Mouse (Mus musculus) forebrain, embryonic 13.5 days (tissue): ENCODE measurements at regions not wholly inside any gene's neighbourhood (a gene's known extent, or its start where the extent isn't known, plus 50 kb on each side); places are given as distances from the start of the nearest gene placed in this dataset.

Experiments
- ATAC-seq: fragments of 200-750 bp; cut with Nextera tagmentation; 2 replicates; pipeline ENCODE4 v1.8.0; 2017
- H3K27ac ChIP-seq: fragments of 300-500 bp; sonication (generic); 2 replicates; pipeline ENCODE4 v1.5.1; 2015; ENCODE audit warnings: inconsistent platforms, mild to moderate bottlenecking, moderate library complexity
- H3K27me3 ChIP-seq: fragments of 300-500 bp; sonication (generic); 2 replicates; pipeline ENCODE4 v1.6.1; 2015; ENCODE audit warnings: mild to moderate bottlenecking, inconsistent platforms
- H3K36me3 ChIP-seq: fragments of 300-500 bp; sonication (generic); 2 replicates; pipeline ENCODE4 v1.6.1; 2015; ENCODE audit warnings: mild to moderate bottlenecking, inconsistent platforms; ENCODE audit not compliant: poor library complexity, severe bottlenecking
- H3K4me1 ChIP-seq: fragments of 300-500 bp; sonication (generic); 2 replicates; pipeline ENCODE4 v1.6.1; 2015; ENCODE audit warnings: inconsistent platforms
- H3K4me2 ChIP-seq: fragments of 300-500 bp; sonication (generic); 2 replicates; pipeline ENCODE4 v1.6.1; 2015; ENCODE audit warnings: inconsistent platforms, mild to moderate bottlenecking, moderate library complexity
- H3K4me3 ChIP-seq: fragments of 300-500 bp; sonication (generic); 2 replicates; pipeline ENCODE4 v1.5.1; 2015; ENCODE audit warnings: mild to moderate bottlenecking, inconsistent platforms
- H3K9ac ChIP-seq: fragments of 300-500 bp; sonication (generic); 2 replicates; pipeline ENCODE4 v1.6.1; 2015; ENCODE audit warnings: mild to moderate bottlenecking, inconsistent platforms
- H3K9me3 ChIP-seq: fragments of 300-500 bp; sonication (generic); replicated peaks from 2 replicates; pipeline ENCODE4 v1.6.1; 2016; ENCODE audit warnings: inconsistent platforms
- WGBS: fragments of 180-500 bp; shearing (Covaris S2); methylation state at CpG from one replicate; pipeline ENCODE4 v1.1.7; 2015; 5-methylcytosine and 5-hydroxymethylcytosine counted together

DNA sequence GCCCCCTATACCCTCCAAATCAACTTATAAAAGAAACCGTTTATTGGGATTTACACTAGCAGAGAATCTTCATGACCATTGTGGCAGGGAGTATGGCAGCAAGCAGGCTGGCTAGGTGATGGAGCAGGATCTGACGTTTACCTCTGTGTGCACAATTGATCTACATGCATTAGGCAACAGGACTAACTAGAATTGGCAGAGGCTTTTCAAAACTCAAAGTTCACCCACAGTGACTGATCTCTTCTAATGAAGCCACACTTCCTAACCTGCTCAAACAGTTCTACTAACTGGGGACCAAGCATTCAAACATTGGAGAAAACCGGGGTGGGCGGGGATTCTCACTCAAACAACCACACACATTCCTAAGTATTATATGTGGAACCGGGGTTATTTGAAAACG is 1382.9 kb upstream of the Tenm2 start:
- 82% methylated on average over 6 of the region's 6 CpGs for WGBS
- H3K27me3 ChIP-seq, result no peaks in the 10 kb centered on the region
- H3K9me3 ChIP-seq, result no peaks in the 10 kb centered on the region
- H3K4me3 ChIP-seq, result no peak overlapping the region
- H3K36me3 ChIP-seq, result no peaks in the 10 kb centered on the region
- H3K9ac ChIP-seq, result no peak overlapping the region
- no peak for ATAC-seq
- no peak overlapping the region for H3K27ac ChIP-seq
- no peak overlapping the region for H3K4me2 ChIP-seq
- no peaks in the 10 kb centered on the region for H3K4me1 ChIP-seq

DNA sequence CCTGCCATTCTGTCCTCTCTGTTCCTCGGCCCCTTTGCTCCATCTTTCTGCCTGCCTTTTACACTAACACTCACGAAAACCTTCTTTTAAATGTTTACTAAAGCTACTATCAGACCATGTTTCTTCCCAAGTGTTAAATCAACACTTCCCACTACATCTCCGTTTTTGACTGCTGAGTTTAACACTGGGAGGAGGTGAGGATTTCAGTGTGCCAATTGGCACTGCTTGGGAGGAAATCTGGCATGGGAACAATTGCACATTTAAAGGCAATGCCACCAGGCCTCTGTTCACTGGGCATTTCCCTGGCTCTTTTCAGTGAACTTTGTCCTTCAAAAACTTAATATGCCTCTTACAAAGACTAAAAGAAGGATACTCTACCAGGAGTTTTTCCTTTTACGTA is 1365.2 kb upstream of the Tenm2 start:
- WGBS, result 65% methylated on average over 4 of the region's 4 CpGs
- H3K4me2 ChIP-seq, result no peak overlapping the region
- H3K27ac ChIP-seq, result no peak overlapping the region
- no peaks in the 10 kb centered on the region for H3K36me3 ChIP-seq
- no peaks in the 10 kb centered on the region for H3K4me1 ChIP-seq
- H3K27me3 ChIP-seq, result no peaks in the 10 kb centered on the region
- H3K9me3 ChIP-seq, result no peaks in the 10 kb centered on the region
- H3K4me3 ChIP-seq, result no peak overlapping the region
- peak; percentile 50; the same call in 1 of the 2 replicates for ATAC-seq
- H3K9ac ChIP-seq, result no peak overlapping the region

DNA sequence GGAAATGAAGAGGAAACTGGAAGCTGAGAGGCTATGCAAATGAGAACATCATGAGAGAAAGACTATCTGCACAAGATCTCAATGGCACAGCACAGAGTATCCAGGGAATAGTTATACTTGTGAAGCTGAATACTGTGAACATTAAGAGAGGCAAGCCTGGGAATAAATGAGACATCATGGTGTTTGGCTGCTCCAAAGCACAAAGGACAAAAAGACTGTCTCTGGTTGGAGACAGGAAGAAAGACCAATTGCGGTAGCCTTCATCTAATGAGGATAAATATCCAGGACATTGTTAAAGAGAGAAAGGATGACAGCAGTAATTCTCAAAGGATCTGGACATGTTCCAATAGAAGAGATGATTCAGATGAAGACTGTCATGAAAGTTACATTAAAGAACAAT is 1332.8 kb upstream of the Tenm2 start:
- H3K4me2 ChIP-seq, result no peak overlapping the region
- H3K27ac ChIP-seq, result no peak overlapping the region
- no peaks in the 10 kb centered on the region for H3K27me3 ChIP-seq
- WGBS, result 57% methylated on average over 1 of the region's 1 CpGs
- no peaks in the 10 kb centered on the region for H3K9me3 ChIP-seq
- no peaks in the 10 kb centered on the region for H3K36me3 ChIP-seq
- no peak overlapping the region for H3K9ac ChIP-seq
- ATAC-seq, result no peak
- no peaks in the 10 kb centered on the region for H3K4me1 ChIP-seq
- H3K4me3 ChIP-seq, result no peak overlapping the region

DNA sequence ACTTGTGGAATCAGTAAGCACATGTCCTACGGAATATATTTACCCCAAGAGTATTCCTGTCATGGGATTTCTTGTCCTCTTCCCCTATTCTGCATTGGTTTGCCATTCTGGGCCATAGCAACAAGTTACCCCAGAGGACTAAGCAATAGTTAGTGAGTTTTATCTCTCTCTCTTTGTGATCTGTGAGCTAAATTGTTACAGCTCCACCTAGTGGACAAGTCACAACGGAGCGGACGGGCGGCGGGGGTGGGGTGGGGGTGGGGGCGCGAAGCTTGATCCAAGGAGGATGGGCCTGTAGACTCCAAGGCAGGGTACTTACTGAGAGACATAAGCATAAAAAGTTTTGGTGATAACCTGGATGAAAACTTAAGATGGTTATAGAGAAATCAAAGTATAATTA is 1308.1 kb upstream of the Tenm2 start:
- peak; percentile 51; the same call in 1 of the 2 replicates for ATAC-seq
- Histone ChIP-seq H3K27ac (no peak overlapping the region), H3K36me3 (no peaks in the 10 kb centered on the region), H3K9ac (no peak overlapping the region), H3K4me2 (no peak overlapping the region), H3K4me1 (no peaks in the 10 kb centered on the region), H3K4me3 (no peak overlapping the region), H3K9me3 (no peaks in the 10 kb centered on the region), H3K27me3 (no peaks in the 10 kb centered on the region)
- 6% methylated on average over 8 of the region's 8 CpGs for WGBS

DNA sequence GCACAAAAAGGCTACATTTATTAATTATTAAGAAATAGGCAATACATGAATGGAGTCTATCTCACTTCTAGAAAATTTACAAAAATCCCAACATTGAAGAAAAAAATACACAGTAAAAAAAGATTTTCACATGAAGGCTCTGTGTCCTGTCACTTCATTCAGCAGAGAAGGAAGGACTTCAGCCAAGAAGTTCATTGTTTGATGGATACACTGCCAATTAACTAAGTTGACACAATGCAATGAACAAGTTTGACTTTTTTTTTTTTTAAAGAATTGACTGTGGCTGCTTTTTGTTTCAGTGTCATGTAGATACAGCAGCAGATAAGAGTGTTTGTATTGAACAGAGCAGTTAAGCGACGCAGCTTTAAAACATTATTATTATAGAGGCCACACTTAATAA is 1304.3 kb upstream of the Tenm2 start:
- 85% methylated on average over 2 of the region's 2 CpGs for WGBS
- H3K4me1 ChIP-seq, result no peaks in the 10 kb centered on the region

DNA sequence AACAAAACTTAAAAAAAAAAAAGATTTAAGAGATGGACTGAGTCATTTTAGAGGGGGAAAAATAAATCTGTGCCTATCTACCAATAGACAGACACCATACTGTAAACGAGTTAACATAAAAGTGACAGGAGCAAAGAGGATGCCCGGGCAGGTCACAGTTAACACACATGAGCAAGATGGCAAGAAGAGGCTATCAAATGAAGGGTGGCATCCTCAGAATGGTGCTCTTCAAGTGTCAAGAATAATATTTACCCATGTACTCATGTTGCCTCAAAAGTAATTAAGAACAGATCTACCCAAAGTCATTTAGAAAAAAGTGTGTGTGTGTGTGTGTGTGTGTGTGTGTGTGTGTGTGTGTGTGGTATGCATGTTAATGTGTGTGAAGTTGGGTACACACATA is 1296.5 kb upstream of the Tenm2 start:
- Histone ChIP-seq H3K27ac (no peak overlapping the region), H3K9me3 (no peaks in the 10 kb centered on the region), H3K4me3 (no peak overlapping the region), H3K4me2 (no peak overlapping the region), H3K4me1 (no peaks in the 10 kb centered on the region), H3K36me3 (no peaks in the 10 kb centered on the region), H3K9ac (no peak overlapping the region), H3K27me3 (no peaks in the 10 kb centered on the region)
- 95% methylated on average over 2 of the region's 2 CpGs for WGBS
- ATAC-seq, result no peak

More for the DNA sequence above, 1304.3 kb upstream of the Tenm2 start:
- Histone ChIP-seq H3K27ac (no peak overlapping the region), H3K9me3 (no peaks in the 10 kb centered on the region), H3K36me3 (no peaks in the 10 kb centered on the region), H3K27me3 (no peaks in the 10 kb centered on the region), H3K9ac (no peak overlapping the region), H3K4me3 (no peak overlapping the region), H3K4me2 (no peak overlapping the region)
- ATAC-seq, result no peak

DNA sequence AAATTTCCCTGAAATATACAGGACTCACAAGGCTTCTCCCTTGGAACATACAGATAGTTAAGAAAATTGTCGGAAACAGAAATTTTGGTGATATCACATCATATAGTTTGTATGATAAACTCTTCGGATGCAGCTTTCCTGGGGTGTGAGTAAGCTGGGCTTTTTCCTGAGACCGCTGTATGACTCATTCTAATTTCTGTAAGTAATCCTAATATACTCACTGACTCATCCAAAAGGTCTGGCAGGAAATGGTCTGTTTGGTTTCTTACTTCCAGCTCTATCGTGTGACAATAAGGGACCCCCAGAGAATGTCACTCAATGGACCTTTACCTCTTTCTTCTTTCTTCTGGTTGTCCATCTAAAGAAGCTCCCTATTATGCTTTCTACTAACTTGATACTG is 1273.9 kb upstream of the Tenm2 start:
- no peaks in the 10 kb centered on the region for H3K9me3 ChIP-seq
- no peaks in the 10 kb centered on the region for H3K36me3 ChIP-seq
- ATAC-seq, result no peak
- no peak overlapping the region for H3K4me3 ChIP-seq
- no peaks in the 10 kb centered on the region for H3K4me1 ChIP-seq
- H3K27me3 ChIP-seq, result no peaks in the 10 kb centered on the region
- H3K27ac ChIP-seq, result no peak overlapping the region
- H3K4me2 ChIP-seq, result no peak overlapping the region
- H3K9ac ChIP-seq, result no peak overlapping the region
- 91% methylated on average over 4 of the region's 4 CpGs for WGBS

DNA sequence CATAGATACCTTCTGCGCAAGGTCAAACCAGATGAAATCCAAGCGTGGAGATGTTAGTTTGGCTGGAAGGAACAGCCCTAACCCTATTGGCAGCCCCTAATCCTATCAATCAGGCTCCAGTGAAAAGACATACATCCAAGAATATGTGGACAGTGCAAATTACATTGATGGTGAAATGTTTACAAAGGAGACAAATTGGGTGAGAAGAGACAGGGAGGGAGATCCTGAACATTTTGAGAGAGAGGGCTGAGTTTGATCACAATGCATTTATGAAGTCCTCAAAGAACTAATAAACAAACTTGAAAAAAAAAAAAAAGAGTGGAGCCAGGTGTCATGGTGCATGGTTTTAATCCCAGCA is 1228.5 kb upstream of the Tenm2 start:
- no peak overlapping the region for H3K9ac ChIP-seq
- no peak overlapping the region for H3K4me3 ChIP-seq
- no peak for ATAC-seq
- no peaks in the 10 kb centered on the region for H3K4me1 ChIP-seq
- no peak overlapping the region for H3K27ac ChIP-seq
- H3K36me3 ChIP-seq, result no peaks in the 10 kb centered on the region
- WGBS, result 85% methylated on average over 2 of the region's 2 CpGs
- H3K4me2 ChIP-seq, result no peak overlapping the region
- no peaks in the 10 kb centered on the region for H3K27me3 ChIP-seq
- H3K9me3 ChIP-seq, result no peaks in the 10 kb centered on the region

DNA sequence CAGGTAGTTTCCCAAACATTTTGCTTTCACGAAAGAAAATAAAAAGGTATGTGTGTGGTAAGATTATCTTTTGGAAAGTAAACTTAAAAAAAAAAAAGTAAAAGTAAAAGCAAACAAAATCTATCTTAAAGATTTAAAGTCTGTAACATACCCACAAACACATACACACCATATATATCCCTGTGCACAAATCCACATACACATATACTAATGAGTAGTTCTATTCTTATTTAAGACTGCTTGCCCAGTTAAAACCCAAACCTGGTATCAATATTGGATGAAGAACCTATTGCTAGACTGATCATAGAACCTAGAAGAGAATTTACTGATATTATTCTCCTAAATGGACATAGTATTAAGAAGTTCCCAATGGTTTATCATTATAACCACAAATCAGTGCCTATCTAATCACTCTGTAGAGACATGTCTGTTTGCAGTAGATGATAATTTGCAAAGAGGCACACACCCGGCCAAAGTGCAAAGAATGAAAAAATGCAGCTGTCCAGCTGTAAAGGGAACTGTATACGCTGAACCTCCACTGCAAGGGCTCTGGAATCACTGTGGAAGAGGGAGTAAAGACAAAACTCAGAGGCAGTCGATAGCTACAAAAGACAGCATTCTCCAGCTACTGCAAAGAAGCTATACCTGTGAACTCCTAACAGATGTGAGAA is 1227.9 kb upstream of the Tenm2 start:
- no peak overlapping the region for H3K4me3 ChIP-seq
- no peak overlapping the region for H3K9ac ChIP-seq
- ATAC-seq, result no peak
- H3K27ac ChIP-seq, result no peak overlapping the region
- no peaks in the 10 kb centered on the region for H3K27me3 ChIP-seq
- H3K4me1 ChIP-seq, result no peaks in the 10 kb centered on the region
- H3K9me3 ChIP-seq, result no peaks in the 10 kb centered on the region
- H3K4me2 ChIP-seq, result no peak overlapping the region
- WGBS, result 74% methylated on average over 4 of the region's 4 CpGs
- no peaks in the 10 kb centered on the region for H3K36me3 ChIP-seq

DNA sequence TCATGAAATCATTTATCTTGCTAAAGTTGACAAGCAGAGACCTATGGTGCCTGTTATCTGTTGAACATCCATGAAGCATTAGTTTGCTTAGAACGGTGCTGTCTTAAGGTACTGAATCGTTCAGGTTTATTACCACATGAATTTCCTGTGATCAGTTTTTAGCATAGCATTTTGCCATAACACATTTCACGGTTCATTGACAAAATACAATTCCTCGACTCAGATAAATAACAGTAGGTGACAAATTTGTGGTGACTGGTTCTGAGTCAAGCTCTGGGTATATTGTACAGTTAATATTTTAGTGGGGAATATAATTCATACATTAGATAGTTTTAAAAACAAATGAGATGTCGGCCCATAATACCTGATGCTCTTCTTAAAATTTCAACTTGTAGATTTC is 1207.5 kb upstream of the Tenm2 start:
- Histone ChIP-seq H3K9ac (no peak overlapping the region), H3K9me3 (no peaks in the 10 kb centered on the region), H3K27ac (no peak overlapping the region), H3K36me3 (no peaks in the 10 kb centered on the region), H3K27me3 (no peaks in the 10 kb centered on the region), H3K4me3 (no peak overlapping the region), H3K4me2 (no peak overlapping the region), H3K4me1 (no peaks in the 10 kb centered on the region)
- WGBS, result 92% methylated on average over 5 of the region's 5 CpGs
- no peak for ATAC-seq

DNA sequence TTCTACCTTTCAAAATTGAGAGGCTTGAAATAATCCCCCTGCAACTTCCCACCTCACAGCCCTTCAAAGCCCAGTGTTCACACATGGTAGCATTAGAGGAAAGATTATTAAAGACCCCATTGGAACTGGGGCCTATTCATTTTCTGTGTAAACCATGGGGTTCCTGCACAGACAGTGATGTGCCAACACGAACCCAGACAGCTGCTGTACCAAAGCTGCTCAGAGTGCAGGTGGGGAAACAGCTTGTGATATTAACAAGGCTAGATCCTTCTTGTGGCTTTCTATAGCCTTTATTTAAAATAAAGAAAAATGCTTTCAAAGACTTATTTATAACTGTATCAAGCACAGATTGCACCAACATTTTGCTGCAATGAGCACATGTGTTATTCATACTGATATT is 1174.5 kb upstream of the Tenm2 start:
- Histone ChIP-seq H3K4me2 (no peak overlapping the region), H3K9ac (no peak overlapping the region), H3K36me3 (no peaks in the 10 kb centered on the region), H3K9me3 (no peaks in the 10 kb centered on the region), H3K4me1 (no peaks in the 10 kb centered on the region), H3K4me3 (no peak overlapping the region), H3K27me3 (no peaks in the 10 kb centered on the region), H3K27ac (no peak overlapping the region; the same call in 1 of the 2 replicates)
- ATAC-seq, result peak; percentile 70
- 18% methylated on average over 1 of the region's 1 CpGs for WGBS

DNA sequence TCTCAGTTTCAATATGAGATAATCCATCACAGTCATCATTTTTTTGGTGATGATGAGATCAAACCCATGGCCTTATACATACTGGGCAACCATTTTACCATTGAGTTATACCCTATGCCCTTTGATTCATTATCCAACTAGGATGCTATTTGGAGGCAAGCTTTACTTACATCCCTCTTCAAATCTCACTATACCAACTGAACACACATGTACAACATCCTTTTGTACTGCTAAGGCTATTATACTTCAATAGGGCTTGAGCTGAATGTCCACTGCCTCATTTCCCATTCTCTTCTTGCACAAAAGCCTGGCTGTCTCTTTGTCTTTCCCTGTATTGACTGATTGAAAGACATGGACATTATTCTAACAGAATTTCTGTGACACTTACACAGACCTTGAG is 1162.0 kb upstream of the Tenm2 start:
- Histone ChIP-seq H3K4me3 (no peak overlapping the region), H3K4me1 (no peaks in the 10 kb centered on the region), H3K36me3 (no peaks in the 10 kb centered on the region), H3K27ac (no peak overlapping the region), H3K27me3 (no peaks in the 10 kb centered on the region), H3K4me2 (no peak overlapping the region), H3K9me3 (no peaks in the 10 kb centered on the region), H3K9ac (no peak overlapping the region)
- ATAC-seq, result no peak

DNA sequence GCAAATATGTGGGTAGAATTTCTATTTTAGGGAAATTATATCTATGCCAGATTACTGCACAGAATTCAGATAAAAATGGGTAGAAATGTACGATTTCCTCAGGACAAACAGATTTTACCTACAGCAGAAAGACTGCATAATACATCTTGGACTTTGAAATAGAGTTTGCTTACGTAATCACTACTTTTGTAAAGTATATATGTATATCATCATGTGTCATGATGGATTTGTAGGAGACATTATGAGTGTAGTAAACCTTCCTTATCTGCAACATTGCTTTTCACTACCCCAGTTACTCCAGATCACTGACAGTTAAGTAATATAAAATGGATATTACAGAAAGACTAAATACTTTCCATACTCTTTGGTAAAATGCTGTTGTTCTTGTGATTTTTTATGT is 1151.2 kb upstream of the Tenm2 start:
- no peak overlapping the region for H3K4me3 ChIP-seq
- WGBS, result 88% methylated on average over 2 of the region's 2 CpGs

More for the DNA sequence above, 1151.2 kb upstream of the Tenm2 start:
- H3K27me3 ChIP-seq, result no peaks in the 10 kb centered on the region
- H3K9me3 ChIP-seq, result no peaks in the 10 kb centered on the region
- H3K4me2 ChIP-seq, result no peak overlapping the region
- H3K27ac ChIP-seq, result no peak overlapping the region
- H3K9ac ChIP-seq, result no peak overlapping the region
- no peaks in the 10 kb centered on the region for H3K36me3 ChIP-seq
- ATAC-seq, result no peak
- H3K4me1 ChIP-seq, result no peaks in the 10 kb centered on the region
